Mouse (Mus musculus): ENCODE measurements around the gene Map7d2.

Gene Map7d2

DNA sequence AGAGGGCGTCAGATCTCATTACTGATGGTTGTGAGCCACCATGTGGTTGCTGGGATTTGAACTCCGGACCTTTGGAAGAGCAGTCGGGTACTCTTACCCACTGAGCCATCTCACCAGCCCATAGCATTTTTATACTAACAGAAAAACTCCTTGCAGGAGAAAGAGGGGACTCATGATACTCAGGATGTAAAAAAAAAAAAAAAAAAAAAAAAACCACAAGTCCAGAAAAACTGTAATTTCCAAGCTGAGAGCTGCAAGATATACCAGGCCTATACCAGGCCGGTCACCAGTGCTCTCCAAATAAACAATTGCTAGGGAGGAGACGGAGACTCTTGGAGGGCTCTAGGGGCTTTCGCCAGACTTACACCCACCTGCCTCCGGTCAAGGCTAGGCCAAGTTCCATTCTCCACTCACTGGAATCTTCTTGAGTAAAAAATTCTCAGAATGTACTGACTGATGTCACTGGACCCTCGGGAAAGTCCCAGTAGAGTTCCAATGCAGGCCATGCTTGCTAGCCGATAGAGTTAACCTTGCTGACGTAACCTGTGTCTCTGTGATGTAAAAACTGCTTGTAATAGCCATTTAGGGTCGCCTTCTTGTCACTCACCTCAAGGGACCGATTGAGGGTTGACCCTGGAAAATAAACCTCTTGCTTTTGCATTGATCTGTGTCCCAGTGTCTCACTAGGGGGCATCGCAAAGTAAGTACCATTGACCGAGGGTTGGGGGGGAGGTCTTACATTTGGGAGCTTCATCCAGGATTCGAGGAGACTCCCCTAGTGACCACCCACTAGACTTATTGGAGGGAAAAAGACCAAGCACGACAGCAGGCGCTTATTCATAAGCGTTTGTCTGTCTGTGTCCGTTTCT lies 95.7 kb downstream of the Map7d2 start:
- no peak for DNase-seq (ENCODE audit: extremely low spot score, low read depth, low spot score)

DNA sequence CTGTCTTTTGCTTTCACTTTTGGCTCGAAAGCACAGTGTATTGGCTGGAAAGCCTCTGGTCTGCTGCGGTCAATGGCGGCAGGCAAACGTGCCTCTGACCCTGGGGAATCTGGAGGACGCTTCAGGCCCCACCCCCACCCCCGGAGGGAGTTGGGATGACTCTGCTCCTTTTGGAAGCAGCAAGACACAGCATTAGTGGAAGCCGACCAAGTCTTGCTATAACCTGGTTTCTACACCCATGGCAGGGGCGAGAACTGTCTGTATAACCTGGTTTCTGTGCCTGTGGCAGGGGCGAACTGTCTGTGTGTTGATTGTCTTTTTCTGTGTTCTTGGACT lies 96.3 kb downstream of the Map7d2 start:
- DNase-seq (ENCODE audit: extremely low spot score, low read depth, low spot score), result no peak

DNA sequence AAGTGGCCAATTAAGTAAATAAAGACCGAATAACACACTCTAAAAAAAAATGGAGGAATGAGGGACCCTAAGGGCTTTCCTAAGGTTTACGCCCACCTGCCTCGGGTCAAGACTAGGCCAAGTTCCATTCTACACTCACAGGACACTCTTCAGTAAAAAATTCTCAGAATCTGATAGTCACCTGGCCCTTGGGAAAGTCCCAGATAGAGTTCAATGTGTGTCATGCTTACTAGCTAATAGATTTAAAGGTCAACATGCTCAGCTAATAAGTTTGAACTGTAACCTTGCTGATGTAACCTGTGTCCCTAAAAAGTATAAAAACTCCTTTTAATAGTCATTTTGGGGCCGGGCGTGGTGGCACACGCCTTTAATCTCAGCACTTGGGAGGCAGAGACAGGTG lies 101.2 kb downstream of the Map7d2 start:
- DNase-seq (ENCODE audit: extremely low spot score, low read depth, low spot score), result no peak

DNA sequence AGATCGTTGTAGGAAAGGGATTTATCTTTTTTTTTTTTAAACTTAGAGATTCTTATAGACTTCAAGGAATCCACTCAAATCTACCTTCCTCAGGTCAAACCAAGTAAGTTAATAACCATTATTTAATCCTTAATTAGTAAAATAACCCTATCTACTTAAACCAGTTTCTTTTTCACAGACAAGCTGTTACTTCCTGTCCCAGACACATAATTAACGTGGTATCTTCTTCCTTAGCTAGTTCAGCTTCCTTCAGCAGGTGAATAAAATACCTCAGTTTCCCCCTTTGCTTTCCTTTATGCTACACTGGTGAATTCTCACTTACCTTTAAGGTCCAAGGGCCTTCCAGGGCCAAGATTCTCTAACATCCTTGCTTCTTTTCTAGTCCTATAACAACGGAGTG lies 107.4 kb downstream of the Map7d2 start:
- no peak for DNase-seq (ENCODE audit: extremely low spot score, low read depth, low spot score)

DNA sequence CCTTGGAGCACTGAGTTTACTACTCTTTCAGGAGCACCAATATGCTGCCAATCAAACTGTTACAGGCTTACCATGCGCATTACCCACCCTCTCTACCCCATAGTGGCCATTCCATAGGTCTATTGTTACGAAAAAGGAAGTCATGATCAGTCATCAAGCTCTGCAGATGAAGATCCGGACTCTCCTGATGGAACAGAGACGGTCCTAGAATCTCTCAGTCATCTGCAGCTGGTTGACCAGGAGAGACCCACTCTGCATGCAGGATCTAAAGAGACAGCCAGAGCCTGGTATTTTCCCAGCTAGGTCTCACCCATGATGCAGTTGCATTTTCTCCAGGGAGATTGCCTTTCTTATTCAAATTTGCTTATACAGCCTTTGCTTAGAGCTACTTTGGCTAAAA lies 108.3 kb downstream of the Map7d2 start:
- no peak for DNase-seq (ENCODE audit: extremely low spot score, low read depth, low spot score)

DNA sequence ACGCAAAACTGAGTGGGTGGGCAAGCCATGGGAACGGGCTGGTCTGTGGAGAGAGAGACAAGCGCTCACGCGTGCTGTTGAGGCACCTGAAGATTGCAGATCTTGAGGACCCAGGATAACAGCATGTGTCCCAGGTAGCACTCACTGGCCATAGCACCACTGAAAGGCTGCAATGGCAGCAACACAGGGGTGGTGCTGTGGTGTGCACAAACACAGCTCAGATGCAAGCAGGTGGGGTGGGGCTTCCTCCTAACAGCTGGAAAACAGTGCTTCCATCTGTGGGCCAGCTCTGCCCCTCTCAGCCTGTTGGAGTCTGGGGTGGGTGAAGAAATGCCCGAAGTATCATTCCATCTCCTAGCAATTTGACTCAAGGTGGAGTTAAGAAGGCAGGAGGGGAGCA lies 112.0 kb downstream of the Map7d2 start, which contains the start of gene Bclaf3:
Gene Bclaf3 (plus strand): TSS at position 301 of the 400 bp plus-strand sequence.
- no peak for DNase-seq (ENCODE audit: extremely low spot score, low read depth, low spot score)

DNA sequence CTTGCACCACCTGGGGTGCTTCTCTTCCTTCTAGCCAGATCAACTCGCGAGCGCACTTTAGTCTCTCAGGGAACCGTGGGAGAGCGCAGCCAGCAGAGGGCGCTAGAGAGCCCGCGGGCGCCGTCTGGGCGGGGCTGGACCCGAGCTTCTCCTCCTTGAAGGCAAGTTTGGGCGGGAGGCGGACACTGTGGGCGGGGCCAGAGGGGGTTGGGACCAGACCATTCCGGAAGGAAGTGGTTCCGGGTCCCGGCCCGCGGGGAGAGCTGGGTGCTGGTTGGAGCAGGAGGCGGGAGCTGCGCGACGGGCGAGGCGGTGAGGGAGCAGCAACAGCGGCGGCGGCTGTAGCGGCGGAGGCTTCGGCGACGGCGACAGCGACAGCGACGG lies 118.0 kb downstream of the Map7d2 start:
- DNase-seq (ENCODE audit: extremely low spot score, low read depth, low spot score), result peak; percentile 54

GRCm38 (mm10) chrX:159532811-159533462 lies 118.6 kb downstream of the Map7d2 start:
- DNase-seq (ENCODE audit: extremely low spot score, low read depth, low spot score), result no peak

DNA sequence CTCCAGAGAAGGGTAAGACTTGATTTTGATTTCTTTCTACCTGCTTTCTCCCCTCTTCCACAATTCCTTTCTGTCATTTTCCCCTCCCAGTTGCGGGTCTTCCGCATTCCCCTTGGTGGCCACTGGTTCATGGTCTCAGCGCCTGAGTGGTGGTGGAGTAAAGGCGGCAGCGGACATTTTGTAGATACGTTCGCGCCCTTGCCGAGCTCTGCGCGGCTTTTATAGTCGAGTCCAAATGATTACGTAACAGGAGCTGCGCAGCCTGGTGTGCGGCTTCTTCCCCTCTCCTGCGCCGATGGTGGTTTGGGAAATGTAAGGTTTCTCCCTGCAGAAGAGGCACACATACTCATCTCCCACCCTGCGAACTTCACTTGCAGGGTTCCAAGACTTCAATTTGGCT lies 127.6 kb downstream of the Map7d2 start:
- DNase-seq (ENCODE audit: extremely low spot score, low read depth, low spot score), result no peak

- DNase-seq (ENCODE audit: extremely low spot score, low read depth, low spot score), result no peak
Observed at GRCm38 (mm10) chrX:159547093-159547492, 132.7 kb downstream of the Map7d2 start.

All from hindlimb bud, embryonic 11.5 days (tissue).